Mouse (Mus musculus) left cerebral cortex, postnatal 36 days (tissue): ENCODE measurements around the gene Hist1h2ba. TPM values are rescaled to one million over a fixed set of nuclear protein-coding genes. Genes with fewer than 3 reads are reported as not detected.

ENCODE experiments used
- DNase-seq, 2 experiments: peaks; one replicate each; pipeline ENCODE4 v3.0.0; 2021 to 2022; ENCODE audit warnings: low spot score in 2 of 2, mixed read lengths in 1 of 2
- intact Hi-C: fragments of 180-260 bp; cut with DNase I; formaldehyde crosslinking; loops from one replicate; pipeline ENCODE4 v1.15.1; 2025
- total RNA-seq, 2 experiments: library from RNA; stranded (reverse); gene quantifications; 2 replicates each; pipeline ENCODE4 v1.2.3; 2021

The Hist1h2ba gene
- not detected for total RNA-seq

DNA sequence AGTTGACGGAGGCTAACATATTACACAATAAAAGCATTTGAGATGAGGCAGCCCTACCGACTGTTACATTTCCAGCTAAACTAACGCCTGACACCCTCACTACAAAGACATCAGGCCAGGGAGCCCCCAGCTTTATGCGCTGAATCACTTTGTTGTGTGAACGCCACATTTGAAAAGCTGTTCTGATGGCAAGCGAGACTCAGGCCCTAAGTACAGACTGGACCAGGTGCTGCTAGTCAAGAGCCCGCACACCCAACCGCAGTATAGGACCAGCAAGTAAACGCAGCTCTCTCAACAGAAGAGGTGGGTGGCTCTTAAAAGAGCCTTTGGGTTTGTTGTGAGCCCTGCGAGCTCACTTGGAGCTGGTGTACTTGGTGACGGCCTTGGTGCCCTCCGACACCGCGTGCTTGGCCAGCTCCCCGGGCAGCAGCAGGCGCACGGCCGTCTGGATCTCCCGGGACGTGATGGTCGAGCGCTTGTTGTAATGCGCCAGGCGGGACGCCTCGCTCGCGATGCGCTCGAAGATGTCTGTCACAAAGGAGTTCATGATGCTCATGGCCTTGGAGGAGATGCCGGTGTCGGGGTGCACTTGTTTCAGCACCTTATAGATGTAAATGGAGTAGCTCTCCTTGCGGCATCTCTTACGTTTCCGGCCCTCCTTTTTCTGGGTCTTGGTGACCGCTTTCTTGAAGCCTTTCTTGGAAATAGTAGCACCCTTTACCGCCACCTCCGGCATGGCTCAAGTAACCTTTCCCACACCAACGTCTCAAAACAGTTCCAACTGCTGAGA lies at the start of gene Hist1h2ba:
Hist1h2ba (minus strand) TSS at position 736 of the 790 bp plus-strand sequence.
- DNase-seq: no peak
- intact Hi-C loops: no loop called here

DNA sequence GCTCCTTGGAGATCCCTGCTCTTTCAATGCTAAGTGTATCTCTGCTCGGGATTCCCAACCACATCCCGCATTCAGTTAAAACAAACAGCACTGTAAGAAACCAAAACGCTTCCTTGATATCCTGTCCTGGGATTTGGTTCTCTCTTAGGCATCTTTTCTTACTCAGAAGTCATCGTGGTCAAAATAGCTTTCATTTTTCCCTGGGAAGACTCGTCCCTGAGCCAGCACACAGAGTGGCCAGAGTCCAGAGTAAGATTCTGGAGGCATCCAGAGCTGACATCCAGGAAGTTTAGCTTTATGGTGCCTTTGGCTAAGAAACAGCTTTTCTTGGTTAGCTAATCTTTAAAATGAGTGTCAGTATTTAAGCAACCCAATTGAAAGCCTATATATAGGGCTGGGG lies 38.3 kb upstream of the Hist1h2ba start:
- intact Hi-C loops: no loop called here
- DNase-seq: no peak

DNA sequence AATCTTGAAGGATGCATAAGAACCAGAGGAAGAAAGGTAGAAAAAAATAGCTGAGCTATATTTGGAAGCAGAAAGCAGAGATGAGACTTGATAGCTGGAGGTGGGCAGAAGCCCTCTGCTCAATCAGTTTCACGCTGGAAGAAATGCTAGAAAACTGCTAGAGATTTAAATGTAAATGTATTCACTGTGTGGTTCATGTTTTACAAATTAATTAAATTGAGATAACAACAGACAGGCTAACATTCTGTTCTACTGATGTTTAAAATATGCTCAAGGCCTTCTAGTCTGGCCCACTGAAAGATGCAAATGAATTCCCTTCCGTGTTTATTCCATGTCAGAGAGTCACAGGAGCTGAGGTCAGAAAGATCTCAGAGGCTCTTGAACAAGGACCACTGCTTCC lies 37.9 kb upstream of the Hist1h2ba start:
- DNase-seq: no peak
- intact Hi-C loops: no loop called here

DNA sequence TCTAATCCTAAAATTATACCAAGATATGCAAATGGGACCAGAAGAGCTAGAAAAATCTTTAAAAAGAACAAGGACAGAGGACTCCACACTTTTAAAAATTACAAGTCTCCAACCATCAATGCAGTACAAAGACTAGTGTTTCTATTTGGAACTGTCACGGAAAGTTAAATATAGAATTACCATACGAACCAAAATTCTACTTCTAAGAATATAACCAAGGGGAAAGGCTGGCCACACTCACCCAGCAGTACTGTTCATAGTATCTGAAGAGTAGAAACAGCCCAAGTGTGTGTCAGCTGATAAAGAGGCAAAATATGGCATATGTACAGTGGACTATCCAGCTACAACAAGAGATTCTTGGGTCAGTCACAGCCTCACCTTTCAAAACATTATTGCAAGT lies 31.0 kb upstream of the Hist1h2ba start:
- DNase-seq: no peak
- intact Hi-C loops: no loop called here

DNA sequence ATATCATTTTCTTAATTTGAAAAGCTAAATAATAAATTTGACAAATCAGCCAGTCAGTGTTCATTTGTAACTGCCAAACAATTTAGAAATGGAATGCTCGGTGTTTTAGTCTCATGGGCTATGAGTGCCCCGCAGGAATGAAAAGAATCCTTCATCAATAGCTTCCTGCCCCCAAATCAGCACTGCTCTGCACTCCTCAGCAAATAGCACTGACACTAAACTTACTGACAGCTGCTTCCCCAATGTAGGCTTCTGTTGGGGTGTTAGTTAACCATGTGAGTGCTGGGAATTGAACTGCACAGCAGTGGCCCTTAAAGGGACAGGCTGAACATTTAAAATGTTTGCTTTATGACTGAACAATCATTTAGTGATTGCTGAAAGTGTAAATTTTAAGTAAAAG lies 25.8 kb upstream of the Hist1h2ba start:
- intact Hi-C loops: no loop called here
- DNase-seq: no peak

DNA sequence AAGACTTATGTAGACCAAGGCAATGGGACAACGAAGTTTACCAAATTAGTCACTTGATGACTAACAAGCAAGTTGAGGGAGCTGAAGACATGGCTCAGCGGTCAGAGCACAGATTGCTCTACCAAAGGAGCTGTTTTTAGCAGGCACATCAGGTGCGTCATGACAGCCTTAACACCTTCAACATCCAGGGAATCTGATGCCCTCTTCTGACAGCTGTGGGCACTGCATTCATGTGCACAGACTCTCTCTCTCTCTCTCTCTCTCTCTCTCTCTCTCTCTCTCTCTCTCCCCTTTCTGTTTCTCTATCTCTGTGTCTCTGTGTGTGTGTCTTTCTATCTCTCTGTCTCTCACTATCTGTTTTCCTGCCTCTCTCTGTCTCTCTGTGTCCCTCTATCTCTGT lies 17.0 kb upstream of the Hist1h2ba start:
- no peak for DNase-seq
- intact Hi-C loops: no loop called here

DNA sequence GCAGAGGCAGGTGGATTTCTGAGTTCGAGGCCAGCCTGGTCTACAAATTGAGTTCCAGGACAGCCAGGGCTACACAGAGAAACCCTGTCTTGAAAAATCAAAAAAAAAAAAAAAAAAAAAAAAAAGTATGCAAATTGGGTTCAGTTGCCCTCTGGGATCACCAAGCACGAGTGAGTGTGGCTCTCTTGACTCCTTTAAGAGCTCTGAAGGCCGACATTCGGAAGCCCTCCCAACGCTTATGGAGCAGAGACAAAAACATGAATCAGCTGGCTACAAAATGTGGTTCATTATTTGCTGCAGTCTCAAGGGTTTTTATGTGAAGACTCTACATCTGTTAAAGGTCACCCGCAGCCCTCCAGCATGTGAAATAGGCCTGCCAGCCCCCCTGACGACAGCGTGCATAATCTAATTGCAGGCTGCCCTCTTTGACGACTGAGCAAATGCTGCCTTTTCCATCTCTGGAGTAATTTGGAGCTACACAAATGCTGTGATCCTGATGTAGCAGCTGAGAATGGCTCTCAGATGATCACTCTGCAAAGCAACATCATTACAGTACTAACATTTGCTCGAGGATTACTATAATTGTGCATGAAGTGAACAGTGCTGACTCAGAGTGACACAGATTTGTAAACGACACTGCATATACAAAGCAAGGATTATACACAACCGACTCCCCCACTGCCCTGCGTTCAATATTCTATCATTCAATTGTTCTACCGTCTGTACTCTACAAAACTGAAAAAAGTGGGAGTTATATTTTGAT lies 15.7 kb upstream of the Hist1h2ba start:
- no peak for DNase-seq
- intact Hi-C loops: no loop called here

DNA sequence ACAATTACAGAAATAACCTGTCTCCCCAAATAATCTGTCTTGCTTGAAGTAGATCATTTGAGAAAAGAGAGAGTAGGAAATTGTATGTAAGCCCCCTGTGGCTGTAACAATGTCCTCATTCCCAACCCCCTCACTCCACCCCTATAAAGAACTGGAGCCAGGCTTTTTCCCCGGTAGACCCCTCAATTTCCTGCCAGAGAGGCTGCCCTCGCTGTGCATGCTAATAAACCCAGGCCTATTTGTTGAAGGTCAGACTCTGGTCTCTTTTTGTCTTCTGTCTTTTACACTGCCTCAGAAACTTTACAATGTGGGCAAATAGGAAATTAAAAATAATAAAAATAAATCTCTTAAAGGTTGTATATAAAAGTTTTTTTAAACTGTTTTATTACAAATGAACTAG lies 12.3 kb upstream of the Hist1h2ba start:
- intact Hi-C loops: no loop called here
- no peak for DNase-seq

DNA sequence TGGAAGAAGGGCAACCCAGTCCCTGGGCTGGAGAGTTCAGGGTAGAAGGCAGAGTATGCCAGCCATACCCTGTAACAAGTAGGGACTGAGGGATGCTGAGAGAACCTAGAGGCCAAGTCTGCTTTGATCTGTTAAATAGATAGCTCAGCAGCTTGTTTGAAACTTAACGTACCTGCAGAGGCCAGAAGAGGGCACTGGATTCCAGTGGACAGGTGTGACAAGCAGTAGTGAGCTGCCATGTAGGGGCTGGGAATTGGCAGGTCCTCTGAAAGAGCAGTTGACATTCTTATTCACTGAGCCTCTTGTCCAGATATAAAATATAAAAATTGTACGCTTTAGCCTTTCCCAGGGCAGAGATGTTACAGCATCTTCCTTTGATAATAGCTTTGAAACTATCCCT lies 8.9 kb upstream of the Hist1h2ba start:
- DNase-seq: no peak
- intact Hi-C loops: no loop called here

DNA sequence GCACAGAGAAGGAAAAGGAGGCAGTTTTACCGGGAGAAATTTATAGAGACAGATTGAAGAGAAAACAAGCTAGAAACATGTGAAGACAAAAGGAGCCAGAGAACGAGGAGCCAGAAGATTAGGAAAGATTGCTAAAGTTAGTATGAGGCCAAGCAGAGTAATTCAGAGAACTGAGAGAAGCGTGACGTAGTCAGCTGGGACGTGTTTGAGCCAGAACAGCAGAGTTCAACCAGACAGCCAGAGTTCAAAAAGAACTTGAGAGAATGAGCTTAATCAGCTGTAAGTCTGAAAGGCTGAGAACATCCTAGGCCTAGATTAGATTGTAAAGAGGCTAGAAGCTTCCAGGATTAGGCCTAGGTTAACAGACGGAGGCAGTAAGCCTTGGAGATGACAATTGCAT lies 6.3 kb upstream of the Hist1h2ba start:
- intact Hi-C loops: no loop called here
- DNase-seq: no peak

DNA sequence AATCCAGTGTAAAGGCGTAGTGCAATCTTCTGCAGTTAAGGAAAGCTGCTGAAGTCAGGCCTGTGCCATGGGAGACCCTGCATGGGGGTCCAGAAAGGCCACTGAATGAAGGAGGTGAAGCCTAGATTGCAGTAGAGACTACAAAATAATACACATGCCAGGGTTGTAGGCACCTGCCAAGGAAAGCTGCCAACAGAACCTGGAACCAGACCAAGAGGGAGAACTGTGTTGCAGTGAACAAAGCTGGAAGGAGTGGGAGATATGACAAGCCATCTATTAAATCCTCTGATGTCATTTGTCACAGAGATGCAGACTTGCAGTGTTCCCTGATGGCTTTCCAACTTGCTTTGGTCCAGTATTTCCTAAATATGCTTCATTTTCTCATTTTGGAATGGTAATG lies 4.7 kb upstream of the Hist1h2ba start:
- intact Hi-C loops: no loop called here

DNA sequence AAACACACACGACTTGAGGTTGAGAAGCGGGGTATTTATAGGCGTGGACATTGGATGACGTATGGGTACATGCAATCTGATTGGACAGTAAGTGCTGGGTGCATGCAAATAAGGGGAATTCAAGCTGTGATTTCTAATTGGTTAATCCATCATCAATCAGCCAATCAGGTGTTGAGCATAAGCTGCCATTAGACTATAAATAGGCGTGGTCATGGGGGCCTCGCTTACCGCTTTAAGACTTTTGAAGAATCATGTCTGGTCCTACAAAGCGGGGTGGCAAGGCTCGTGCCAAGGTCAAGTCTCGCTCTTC lies 210 bp upstream of the Hist1h2ba start, which contains the start of gene Hist1h2aa:
Hist1h2aa (plus strand) TSS at position 252 of the 310 bp plus-strand sequence.
- DNase-seq: no peak
- intact Hi-C loops: no loop called here

More for the DNA sequence above, 4.7 kb upstream of the Hist1h2ba start:
- peak in 1 of 2 experiments; percentile 33 for DNase-seq

DNA sequence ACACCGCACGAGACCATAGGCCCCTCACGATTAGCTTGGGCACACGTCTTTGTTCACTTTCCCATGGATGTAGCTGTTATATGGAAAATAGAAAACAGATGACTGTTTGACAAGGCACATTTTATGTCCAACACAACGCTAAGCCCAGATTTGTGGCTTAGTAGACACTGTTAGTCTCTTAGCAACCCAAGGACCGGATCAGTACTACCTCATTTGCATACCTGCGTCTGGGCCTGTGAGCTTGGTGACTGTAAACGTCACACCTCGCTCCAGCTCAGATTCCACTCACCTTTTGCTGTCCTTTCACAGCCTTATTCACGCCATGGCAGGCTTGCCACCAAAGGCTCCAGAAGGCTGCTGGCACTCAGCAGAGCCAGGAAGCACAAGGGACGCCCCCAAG lies 3.1 kb downstream of the Hist1h2ba start:
- intact Hi-C loops: no loop called here
- no peak for DNase-seq

DNA sequence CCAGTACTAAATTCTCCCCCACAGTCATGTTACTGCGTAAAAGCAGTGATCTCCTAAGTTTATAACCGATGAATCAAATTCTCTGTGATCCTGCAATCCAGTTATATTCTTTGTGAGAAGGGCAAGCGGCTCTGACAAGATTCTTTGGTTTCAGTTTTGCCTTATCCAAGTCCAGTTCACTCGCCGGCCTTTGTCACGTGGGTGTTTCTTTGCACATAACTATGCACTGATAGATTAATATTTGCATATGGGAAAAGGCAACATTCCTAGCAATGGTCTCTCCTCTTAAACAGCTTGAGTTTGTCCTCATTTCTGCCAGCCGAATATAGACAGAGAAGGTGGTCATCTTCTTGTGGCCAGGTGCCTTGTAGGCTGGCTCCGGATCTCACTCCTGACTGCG lies 3.5 kb downstream of the Hist1h2ba start:
- no peak for DNase-seq
- intact Hi-C loops: no loop called here

DNA sequence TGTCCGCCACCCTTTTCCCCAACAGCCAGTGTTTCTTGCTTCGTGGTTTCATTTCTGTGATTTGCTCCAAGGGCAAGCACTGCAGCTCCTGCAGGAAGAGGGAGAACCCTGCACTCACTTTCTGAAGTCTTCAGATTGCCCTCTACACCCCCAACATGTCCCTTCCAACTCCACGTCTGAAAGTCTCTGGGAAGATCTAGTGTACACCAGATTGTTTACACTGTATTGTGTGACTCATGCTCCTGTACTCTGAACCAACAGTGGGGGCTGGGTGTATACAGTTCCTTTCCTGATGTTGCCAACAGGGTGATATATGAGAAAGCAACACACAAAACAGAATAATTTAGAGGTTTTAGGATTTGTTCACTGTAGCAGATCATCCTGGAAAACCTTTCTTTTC lies 5.3 kb downstream of the Hist1h2ba start:
- no peak for DNase-seq
- intact Hi-C loops: no loop called here

DNA sequence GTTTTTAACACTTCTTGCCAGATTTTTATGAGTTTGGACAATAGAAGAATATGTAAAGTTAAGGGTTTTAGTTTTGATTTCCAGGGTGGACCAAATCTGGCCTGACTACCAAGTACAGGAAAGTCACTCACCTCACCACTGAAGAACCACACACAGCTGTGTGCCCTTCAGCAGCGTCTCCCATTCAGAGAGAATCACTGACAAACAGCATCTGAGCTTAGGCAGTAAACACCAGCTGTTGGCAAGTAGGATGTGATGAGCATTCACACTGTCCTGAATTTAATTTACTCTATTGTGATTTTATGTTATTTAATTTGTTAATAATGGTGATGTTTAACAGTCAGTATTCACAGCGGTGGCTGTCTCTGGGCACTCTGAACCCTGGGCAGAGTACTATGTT lies 8.2 kb downstream of the Hist1h2ba start:
- no peak for DNase-seq
- intact Hi-C loops: no loop called here

DNA sequence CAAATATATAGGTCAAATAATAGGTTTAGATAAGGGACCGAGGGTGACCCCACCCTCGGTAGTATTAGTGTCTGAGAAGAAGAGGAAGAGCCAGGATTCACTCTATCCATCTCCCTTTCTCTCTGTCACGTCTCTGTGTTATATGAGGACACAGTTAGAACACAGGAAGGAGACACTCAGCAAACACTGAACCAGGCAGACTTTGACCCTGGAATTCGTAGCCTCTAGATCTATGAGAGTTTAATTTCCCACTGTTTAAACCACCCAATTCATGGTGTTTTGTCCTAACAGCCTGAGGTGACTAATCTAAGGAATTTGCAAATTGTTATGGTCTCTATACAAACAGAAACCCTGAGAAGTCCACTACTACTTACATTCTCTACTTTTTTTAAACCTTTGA lies 16.3 kb downstream of the Hist1h2ba start:
- DNase-seq: no peak
- intact Hi-C loops: no loop called here

DNA sequence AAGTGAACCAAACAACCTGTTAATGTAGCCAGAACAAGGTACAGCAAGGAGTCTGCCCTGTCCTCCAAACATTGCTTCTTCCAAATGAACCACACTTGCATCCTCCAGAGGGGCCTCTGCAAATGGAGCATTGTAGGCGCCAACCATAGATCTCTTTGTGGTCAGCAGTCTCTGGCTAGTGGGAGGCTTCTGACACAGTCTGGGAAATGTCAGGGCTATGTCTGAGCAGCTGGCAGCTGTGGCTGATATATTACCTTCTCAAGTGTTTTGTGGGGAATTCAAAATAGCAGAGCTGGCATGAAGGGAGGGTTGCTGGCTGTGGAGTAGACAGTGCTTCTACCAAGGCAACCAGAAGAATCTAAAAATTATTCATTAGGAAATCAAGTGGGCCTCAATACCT lies 17.8 kb downstream of the Hist1h2ba start:
- DNase-seq: no peak
- intact Hi-C loops: no loop called here

DNA sequence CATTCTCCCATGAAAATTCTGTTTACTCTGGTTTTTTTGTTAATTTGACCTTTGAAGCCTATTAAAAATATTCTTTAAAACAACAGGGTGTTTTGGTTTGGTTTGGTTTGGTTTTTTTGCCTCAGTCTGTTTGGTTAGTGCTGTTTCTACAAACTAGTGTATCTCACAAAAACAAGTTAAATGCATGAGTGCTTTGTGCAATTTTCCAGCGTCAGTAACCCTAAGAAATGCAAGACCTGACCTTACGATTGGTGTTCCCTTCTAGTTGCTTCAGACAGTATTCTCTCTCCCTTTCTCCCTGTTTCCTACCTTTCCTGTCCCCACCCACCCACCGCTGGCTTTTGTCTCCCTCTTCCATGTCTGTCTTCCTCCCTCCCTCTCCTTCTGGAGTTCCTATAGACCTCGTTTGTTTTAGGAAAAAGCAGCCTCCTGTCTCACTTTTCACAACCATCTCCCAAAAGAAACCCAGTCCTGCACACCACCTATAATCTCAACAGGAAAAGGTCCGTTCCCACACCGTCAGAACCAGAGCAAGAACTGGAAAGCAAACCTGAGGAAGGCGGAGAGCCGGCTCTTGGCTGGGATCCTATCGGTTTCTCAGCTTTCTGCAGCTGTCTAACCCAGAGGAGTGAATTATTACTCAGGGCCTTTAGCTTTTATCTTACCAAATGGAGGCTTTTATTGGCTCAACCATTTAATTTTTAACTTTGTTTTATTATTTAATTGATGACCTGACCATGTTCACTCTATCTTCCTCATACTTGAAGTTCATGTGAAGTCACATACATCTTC lies 19.4 kb downstream of the Hist1h2ba start, which contains the start of gene Slc17a4:
Slc17a4 (minus strand) TSS at position 634 of the 792 bp plus-strand sequence.
- DNase-seq: no peak
- intact Hi-C loops: no loop called here

DNA sequence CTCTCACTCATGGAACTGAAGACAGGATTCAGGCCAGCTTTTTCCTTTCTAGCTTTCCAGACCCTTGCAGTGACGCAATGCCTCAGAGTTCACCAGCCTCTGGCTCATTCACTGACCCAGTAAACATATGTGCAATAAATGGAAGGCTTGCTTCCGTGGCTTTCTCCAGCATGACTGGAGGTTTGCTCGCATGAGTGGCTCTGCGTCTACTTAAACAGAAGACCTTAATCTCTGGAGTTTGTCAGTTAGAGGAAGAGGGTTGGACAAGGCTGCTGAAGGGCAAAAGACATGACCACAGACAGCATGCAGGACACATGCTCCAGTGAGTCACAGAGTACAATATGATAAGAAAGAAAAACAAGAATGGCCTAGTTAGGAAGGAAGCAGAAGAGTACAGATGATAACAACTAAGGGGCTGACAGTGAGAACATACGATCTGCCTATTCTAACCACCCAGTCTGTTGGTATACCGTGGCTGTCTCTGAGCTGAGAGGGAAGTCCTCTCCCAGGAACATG lies 20.1 kb downstream of the Hist1h2ba start:
- no peak for DNase-seq
- intact Hi-C loops: no loop called here
